Mouse (Mus musculus): ENCODE results near the gene Tm9sf2. TPM values are rescaled to one million over a fixed set of nuclear protein-coding genes. Genes with fewer than 3 reads are reported as not detected.
A peak's percentile ranks its signal among the peaks of the same experiment; 100 is the strongest.

Gene Tm9sf2
- polyA plus RNA-seq, 1 experiment from 2014 or later = 132 TPM

DNA sequence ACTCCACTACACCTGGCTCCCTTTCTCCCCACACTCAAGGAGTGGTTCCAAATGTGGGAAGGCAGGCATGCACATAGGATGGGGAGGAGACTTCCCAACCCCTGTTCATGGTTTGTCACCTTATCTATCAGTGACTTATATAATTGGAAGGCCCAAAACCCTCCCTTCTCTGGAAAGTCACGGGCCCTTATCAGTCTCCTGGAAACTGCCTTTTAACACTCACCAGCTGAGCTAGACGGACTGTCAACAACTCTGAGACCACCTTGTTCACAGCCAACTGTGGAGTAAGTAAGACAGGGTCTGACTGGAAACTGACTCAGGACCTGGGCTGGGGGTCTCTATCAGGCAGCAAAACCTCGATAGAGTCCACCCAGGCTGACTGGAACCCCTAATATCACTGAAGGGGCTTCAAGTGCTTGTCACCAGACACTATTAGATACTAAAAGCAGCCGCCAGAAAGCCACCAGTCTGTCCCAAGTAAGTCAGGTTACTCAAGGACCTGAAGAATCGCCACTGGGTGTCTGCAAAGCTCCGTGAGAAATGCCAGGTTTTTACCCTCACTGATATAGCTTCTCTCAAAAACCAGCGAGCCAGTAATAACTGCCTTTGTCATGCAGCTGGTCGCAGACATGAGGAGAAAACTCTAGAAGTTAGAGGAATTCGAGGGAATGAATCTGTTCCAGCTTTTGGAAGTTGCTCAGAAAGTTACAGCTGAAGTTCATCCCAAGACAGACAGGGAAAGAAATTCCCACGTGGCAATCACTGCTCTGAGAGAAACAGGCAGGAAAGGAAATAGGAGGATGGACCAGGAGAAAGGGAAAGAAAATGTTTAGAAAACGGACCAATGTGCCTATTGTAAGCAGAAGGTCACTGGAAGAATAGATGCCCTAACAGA is 37.8 kb upstream of the Tm9sf2 start:
- no peaks in the 10 kb centered on the region for H3K9me3 ChIP-seq (ENCODE audit: control insufficient read depth, low read length)
- H3K4me2 ChIP-seq (ENCODE audit: low read depth) = no peak overlapping the region
- H3K4me3 ChIP-seq (ENCODE audit: low read depth, low read length) = no peak overlapping the region
- H3K4me1 ChIP-seq (ENCODE audit: control insufficient read depth, insufficient read depth, low read length) = no peaks in the 10 kb centered on the region
- no peaks in the 10 kb centered on the region for H3K36me3 ChIP-seq (ENCODE audit: control insufficient read depth, insufficient read depth, low read length)
- H3K27ac ChIP-seq (ENCODE audit: low read depth, low read length) = no peak overlapping the region
- 63% methylated on average over 11 of the region's 11 CpGs for WGBS
- H3K9ac ChIP-seq (ENCODE audit: low read length) = no peak overlapping the region
- DNase-seq (ENCODE audit: low spot score) = no peak
- H3K27me3 ChIP-seq (ENCODE audit: control insufficient read depth, insufficient read depth, low read length) = no peaks in the 10 kb centered on the region
- ATAC-seq (ENCODE audit: insufficient read depth, low FRiP score, low TSS enrichment) = no peak

DNA sequence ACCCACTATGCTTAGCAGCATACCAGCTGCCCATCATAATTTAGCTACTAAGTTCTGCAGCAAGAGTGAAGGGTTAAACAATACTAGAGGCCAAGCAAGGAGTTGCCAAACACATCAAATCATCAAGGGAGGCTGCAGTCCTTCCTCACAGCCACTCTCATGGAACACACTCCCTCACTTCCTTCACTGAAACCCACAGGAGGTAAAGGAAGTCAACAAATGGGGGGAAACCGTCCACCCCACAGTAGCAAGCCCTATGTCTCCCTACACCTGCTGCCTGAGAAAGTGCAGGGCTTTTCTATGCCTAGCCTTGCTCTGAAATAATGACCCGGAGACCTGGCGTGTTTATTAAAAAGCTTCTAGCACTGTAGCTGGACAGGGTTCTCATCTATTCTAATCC is 36.9 kb upstream of the Tm9sf2 start:
- no peaks in the 10 kb centered on the region for H3K27me3 ChIP-seq (ENCODE audit: control insufficient read depth, insufficient read depth, low read length)
- ATAC-seq (ENCODE audit: insufficient read depth, low FRiP score, low TSS enrichment) (no peak), DNase-seq (ENCODE audit: low spot score) (no peak)
- H3K36me3 ChIP-seq (ENCODE audit: control insufficient read depth, insufficient read depth, low read length) = no peaks in the 10 kb centered on the region
- H3K9me3 ChIP-seq (ENCODE audit: control insufficient read depth, low read length) = no peaks in the 10 kb centered on the region
- no peak overlapping the region for H3K9ac ChIP-seq (ENCODE audit: low read length)
- WGBS = 75% methylated on average over 3 of the region's 3 CpGs
- no peaks in the 10 kb centered on the region for H3K4me1 ChIP-seq (ENCODE audit: control insufficient read depth, insufficient read depth, low read length)
- no peak overlapping the region for H3K27ac ChIP-seq (ENCODE audit: low read depth, low read length)
- no peak overlapping the region for H3K4me3 ChIP-seq (ENCODE audit: low read depth, low read length)
- no peak overlapping the region for H3K4me2 ChIP-seq (ENCODE audit: low read depth)

DNA sequence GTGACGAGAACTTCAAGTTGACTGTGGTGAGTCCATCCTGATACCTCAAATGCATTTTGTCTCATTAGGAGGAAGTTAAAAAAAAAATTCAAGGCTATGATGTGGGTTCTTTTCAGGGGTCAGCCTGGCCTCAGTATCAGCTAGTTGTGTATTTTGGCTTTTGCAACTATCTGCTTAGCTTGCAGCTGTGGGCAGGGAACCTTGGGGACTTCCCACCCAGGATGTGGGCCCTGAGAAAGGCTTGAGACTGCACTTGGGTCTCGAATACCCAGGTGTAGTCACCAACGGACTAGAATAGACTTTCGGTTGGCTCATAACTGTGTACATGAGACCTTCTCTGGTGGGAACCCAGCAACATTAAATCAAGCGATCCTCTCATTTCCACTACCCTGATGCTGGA is 33.4 kb upstream of the Tm9sf2 start:
- H3K4me1 ChIP-seq (ENCODE audit: control insufficient read depth, insufficient read depth, low read length) = no peaks in the 10 kb centered on the region
- H3K9me3 ChIP-seq (ENCODE audit: control insufficient read depth, low read length) = no peaks in the 10 kb centered on the region
- no peak overlapping the region for H3K4me2 ChIP-seq (ENCODE audit: low read depth)
- no peak overlapping the region for H3K4me3 ChIP-seq (ENCODE audit: low read depth, low read length)
- no peak overlapping the region for H3K27ac ChIP-seq (ENCODE audit: low read depth, low read length)
- H3K27me3 ChIP-seq (ENCODE audit: control insufficient read depth, insufficient read depth, low read length) = no peaks in the 10 kb centered on the region
- DNase-seq (ENCODE audit: low spot score) (no peak), ATAC-seq (ENCODE audit: insufficient read depth, low FRiP score, low TSS enrichment) (no peak)
- no peaks in the 10 kb centered on the region for H3K36me3 ChIP-seq (ENCODE audit: control insufficient read depth, insufficient read depth, low read length)
- no peak overlapping the region for H3K9ac ChIP-seq (ENCODE audit: low read length)
- WGBS = 91% methylated on average over 5 of the region's 5 CpGs

DNA sequence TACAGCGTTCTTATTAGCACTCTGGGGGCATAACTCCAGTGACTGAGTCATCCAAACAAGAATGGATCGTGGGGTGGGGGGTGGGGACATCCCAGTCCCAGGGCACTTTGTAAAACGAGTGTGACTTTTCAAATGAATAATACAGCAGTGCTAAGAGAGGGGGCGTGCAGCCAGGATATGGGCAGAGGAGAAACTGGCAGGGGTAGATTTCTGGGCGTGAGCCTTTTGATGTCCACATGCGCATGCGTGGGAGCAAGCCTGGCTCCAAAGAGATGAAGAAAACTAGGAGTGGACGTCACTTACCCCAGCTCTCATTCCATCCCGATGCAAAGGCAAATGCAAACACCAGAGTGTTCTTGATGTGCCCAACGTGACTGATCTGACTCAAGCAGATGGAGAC is 32.5 kb upstream of the Tm9sf2 start:
- no peak overlapping the region for H3K27ac ChIP-seq (ENCODE audit: low read depth, low read length)
- no peak overlapping the region for H3K4me3 ChIP-seq (ENCODE audit: low read depth, low read length)
- no peaks in the 10 kb centered on the region for H3K27me3 ChIP-seq (ENCODE audit: control insufficient read depth, insufficient read depth, low read length)
- ATAC-seq (ENCODE audit: insufficient read depth, low FRiP score, low TSS enrichment) = no peak
- H3K4me1 ChIP-seq (ENCODE audit: control insufficient read depth, insufficient read depth, low read length) = no peaks in the 10 kb centered on the region
- H3K4me2 ChIP-seq (ENCODE audit: low read depth) = no peak overlapping the region
- H3K36me3 ChIP-seq (ENCODE audit: control insufficient read depth, insufficient read depth, low read length) = no peaks in the 10 kb centered on the region
- H3K9ac ChIP-seq (ENCODE audit: low read length) = no peak overlapping the region
- 77% methylated on average over 10 of the region's 10 CpGs for WGBS
- DNase-seq (ENCODE audit: low spot score) = no peak
- no peaks in the 10 kb centered on the region for H3K9me3 ChIP-seq (ENCODE audit: control insufficient read depth, low read length)

DNA sequence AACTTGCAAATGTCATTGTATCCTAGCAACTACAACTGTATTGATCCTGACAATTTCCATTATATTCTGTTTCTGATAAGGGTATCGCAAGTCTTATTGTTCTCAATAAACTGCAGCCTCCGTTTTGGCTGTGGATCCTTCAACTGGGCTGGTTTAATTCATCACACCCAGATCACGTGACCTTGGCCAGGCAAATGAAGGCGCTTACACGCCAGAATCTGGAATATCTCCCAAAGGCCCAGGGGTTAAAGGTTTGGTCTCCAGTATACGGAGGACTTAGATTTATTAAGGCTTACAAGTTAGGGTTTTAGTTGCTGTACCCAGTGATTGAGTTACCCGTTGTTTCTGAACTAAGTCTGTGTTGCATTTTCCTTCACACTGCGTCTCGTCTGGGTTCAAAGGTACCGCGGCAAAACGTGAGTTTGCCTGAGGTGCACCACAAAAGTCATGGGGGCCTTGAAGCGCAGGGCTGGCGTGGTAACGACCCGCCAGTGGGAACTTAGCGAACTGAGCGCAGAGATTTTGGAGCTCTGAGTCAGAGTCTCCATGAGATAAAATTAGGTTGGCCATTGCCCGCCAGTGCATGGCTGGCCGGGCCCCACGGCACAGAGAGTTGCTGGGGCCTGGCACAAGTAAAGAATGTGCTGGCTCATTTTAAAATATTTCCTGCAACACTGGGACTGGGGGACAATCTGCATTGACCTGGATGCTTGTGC is 31.2 kb upstream of the Tm9sf2 start:
- DNase-seq (ENCODE audit: low spot score) (no peak), ATAC-seq (ENCODE audit: insufficient read depth, low FRiP score, low TSS enrichment) (no peak)
- 88% methylated on average over 21 of the region's 21 CpGs for WGBS
- H3K27me3 ChIP-seq (ENCODE audit: control insufficient read depth, insufficient read depth, low read length) = no peaks in the 10 kb centered on the region
- H3K27ac ChIP-seq (ENCODE audit: low read depth, low read length) = no peak overlapping the region
- H3K4me1 ChIP-seq (ENCODE audit: control insufficient read depth, insufficient read depth, low read length) = no peaks in the 10 kb centered on the region
- no peak overlapping the region for H3K4me3 ChIP-seq (ENCODE audit: low read depth, low read length)
- no peaks in the 10 kb centered on the region for H3K36me3 ChIP-seq (ENCODE audit: control insufficient read depth, insufficient read depth, low read length)
- no peak overlapping the region for H3K9ac ChIP-seq (ENCODE audit: low read length)
- H3K4me2 ChIP-seq (ENCODE audit: low read depth) = no peak overlapping the region
- H3K9me3 ChIP-seq (ENCODE audit: control insufficient read depth, low read length) = no peaks in the 10 kb centered on the region

DNA sequence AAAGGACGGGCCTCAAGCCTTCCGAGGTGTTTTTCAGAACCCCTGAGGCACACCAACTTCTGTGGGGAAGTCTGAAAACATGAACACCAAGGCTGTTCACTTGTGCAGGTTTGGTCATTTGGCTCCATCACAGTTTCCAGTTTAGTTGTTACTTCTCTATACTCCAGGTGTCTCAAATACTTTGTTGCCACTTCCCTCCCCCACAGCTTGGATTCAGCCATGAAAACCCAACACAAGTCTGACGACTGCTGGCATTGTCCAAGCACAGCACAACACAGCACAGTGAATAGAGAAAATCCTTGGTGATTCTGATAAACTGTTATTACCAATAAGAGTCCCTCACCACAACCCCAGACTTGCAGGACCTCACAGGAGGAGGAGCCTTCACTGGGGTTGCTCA is 29.8 kb upstream of the Tm9sf2 start:
- Histone ChIP-seq H3K4me2 (ENCODE audit: low read depth) (no peak overlapping the region), H3K4me1 (ENCODE audit: control insufficient read depth, insufficient read depth, low read length) (no peaks in the 10 kb centered on the region), H3K9me3 (ENCODE audit: control insufficient read depth, low read length) (no peaks in the 10 kb centered on the region), H3K36me3 (ENCODE audit: control insufficient read depth, insufficient read depth, low read length) (no peaks in the 10 kb centered on the region), H3K27ac (ENCODE audit: low read depth, low read length) (no peak overlapping the region), H3K4me3 (ENCODE audit: low read depth, low read length) (no peak overlapping the region), H3K9ac (ENCODE audit: low read length) (no peak overlapping the region), H3K27me3 (ENCODE audit: control insufficient read depth, insufficient read depth, low read length) (no peaks in the 10 kb centered on the region)
- ATAC-seq (ENCODE audit: insufficient read depth, low FRiP score, low TSS enrichment) = no peak
- DNase-seq (ENCODE audit: low spot score) = no peak
- 80% methylated on average over 3 of the region's 3 CpGs for WGBS

DNA sequence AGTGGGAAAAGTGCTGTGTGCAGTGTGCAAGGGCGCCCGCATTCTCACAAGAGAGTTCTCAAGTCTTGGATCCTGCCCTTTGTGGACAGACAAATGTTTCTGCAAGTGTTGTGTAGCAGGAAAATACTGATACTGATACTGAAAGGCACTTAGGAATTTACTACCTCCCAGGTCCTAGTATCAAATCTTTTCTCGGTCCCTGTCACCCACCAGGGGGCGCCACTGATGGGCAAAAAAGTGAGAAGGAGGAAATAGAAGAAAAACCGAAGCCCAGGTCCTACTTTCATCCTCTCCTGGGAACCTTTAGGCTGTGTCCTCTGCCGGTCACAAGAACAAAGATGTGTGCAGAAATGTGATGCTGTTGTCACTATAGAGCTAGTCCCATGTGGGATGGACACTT is 27.4 kb upstream of the Tm9sf2 start:
- Histone ChIP-seq H3K27ac (ENCODE audit: low read depth, low read length) (no peak overlapping the region), H3K4me1 (ENCODE audit: control insufficient read depth, insufficient read depth, low read length) (no peaks in the 10 kb centered on the region), H3K9me3 (ENCODE audit: control insufficient read depth, low read length) (no peaks in the 10 kb centered on the region), H3K36me3 (ENCODE audit: control insufficient read depth, insufficient read depth, low read length) (no peaks in the 10 kb centered on the region), H3K4me3 (ENCODE audit: low read depth, low read length) (no peak overlapping the region), H3K4me2 (ENCODE audit: low read depth) (no peak overlapping the region), H3K27me3 (ENCODE audit: control insufficient read depth, insufficient read depth, low read length) (no peaks in the 10 kb centered on the region), H3K9ac (ENCODE audit: low read length) (no peak overlapping the region)
- 52% methylated on average over 6 of the region's 6 CpGs for WGBS
- peak; percentile 44 for DNase-seq (ENCODE audit: low spot score)
- ATAC-seq (ENCODE audit: insufficient read depth, low FRiP score, low TSS enrichment) = no peak

DNA sequence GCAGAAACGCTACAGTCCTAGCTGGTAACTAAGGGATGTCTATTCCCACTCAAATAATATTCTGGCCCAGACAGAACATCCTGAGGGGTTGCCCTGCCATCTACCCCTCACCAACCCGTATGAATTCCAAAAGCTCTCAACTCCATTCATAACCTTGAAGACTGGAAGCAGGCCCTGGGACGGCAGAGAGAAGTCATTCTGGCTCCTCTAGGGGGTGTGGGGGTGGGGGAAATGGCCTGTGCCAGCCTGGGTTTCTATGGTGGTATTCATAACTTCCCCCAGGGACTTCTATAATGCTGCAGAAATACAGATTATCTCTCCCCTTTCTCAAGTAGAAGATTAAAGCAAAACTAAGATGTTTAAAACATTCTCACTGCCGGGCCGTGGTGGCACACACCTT is 26.9 kb upstream of the Tm9sf2 start:
- Histone ChIP-seq H3K27me3 (ENCODE audit: control insufficient read depth, insufficient read depth, low read length) (no peaks in the 10 kb centered on the region), H3K9ac (ENCODE audit: low read length) (no peak overlapping the region), H3K36me3 (ENCODE audit: control insufficient read depth, insufficient read depth, low read length) (no peaks in the 10 kb centered on the region), H3K9me3 (ENCODE audit: control insufficient read depth, low read length) (no peaks in the 10 kb centered on the region), H3K27ac (ENCODE audit: low read depth, low read length) (no peak overlapping the region), H3K4me3 (ENCODE audit: low read depth, low read length) (no peak overlapping the region), H3K4me1 (ENCODE audit: control insufficient read depth, insufficient read depth, low read length) (no peaks in the 10 kb centered on the region), H3K4me2 (ENCODE audit: low read depth) (no peak overlapping the region)
- ATAC-seq (ENCODE audit: insufficient read depth, low FRiP score, low TSS enrichment) (no peak), DNase-seq (ENCODE audit: low spot score) (no peak)
- 88% methylated on average over 5 of the region's 5 CpGs for WGBS

DNA sequence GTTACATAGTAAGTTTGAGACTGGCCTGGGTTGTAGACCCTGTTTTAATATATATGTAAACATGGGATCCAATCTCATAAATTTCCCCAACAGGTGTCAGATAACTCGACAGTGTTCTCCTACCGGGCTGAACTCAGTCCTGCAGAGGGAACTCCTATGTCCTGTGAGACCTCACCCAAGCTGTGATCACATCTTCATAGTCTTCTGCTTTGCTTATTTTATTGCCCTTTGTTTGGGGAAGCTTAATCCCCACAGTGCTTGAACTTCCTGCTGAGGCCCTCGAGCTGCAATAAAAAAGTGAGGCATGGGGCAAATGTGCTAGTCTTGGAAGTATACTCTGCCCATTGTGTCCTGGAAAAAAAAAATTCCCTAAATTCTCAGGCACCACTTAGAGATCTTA is 25.5 kb upstream of the Tm9sf2 start:
- Histone ChIP-seq H3K27ac (ENCODE audit: low read depth, low read length) (no peak overlapping the region), H3K36me3 (ENCODE audit: control insufficient read depth, insufficient read depth, low read length) (no peaks in the 10 kb centered on the region), H3K4me3 (ENCODE audit: low read depth, low read length) (no peak overlapping the region), H3K27me3 (ENCODE audit: control insufficient read depth, insufficient read depth, low read length) (no peaks in the 10 kb centered on the region), H3K9me3 (ENCODE audit: control insufficient read depth, low read length) (no peaks in the 10 kb centered on the region), H3K4me1 (ENCODE audit: control insufficient read depth, insufficient read depth, low read length) (no peaks in the 10 kb centered on the region), H3K4me2 (ENCODE audit: low read depth) (no peak overlapping the region), H3K9ac (ENCODE audit: low read length) (no peak overlapping the region)
- 56% methylated on average over 3 of the region's 3 CpGs for WGBS
- ATAC-seq (ENCODE audit: insufficient read depth, low FRiP score, low TSS enrichment) (no peak), DNase-seq (ENCODE audit: low spot score) (no peak)

Data from neural tube, embryonic 11.5 days (tissue).